8 mouse cellular contexts compared by ENCODE assay signal in genomic region chr5:145166536-145167305, GRCm38 (mm10). TPM values are rescaled to one million over a fixed set of nuclear protein-coding genes. Genes with fewer than 3 reads are reported as not detected.
DNase-seq lines count a peak whose midpoint lies in the region; ATAC-seq lines count a peak whose summit lies in the region.

Gene Ptcd1, minus strand, starts transcription at chr5:145167108.
Gene Cpsf4, plus strand, starts transcription at chr5:145167213.

- WGBS in heart, embryonic 10.5 days, result 1% methylated on average over 51 of the region's 51 CpGs
- under 1% methylated on average over 51 of the region's 51 CpGs for WGBS in kidney, embryonic 15.5 days

- peak within 1 kb of the TSS; percentile 91 for H3K27ac ChIP-seq in heart, embryonic 10.5 days
- H3K27ac ChIP-seq in kidney, embryonic 15.5 days, result peak within 1 kb of the TSS; percentile 90

- peaks cover 51% of the 10 kb centered on the region for H3K36me3 ChIP-seq in heart, embryonic 10.5 days
- peaks cover 48% of the 10 kb centered on the region for H3K36me3 ChIP-seq in kidney, embryonic 15.5 days

- H3K9me3 ChIP-seq in heart, embryonic 10.5 days, result no peaks in the 10 kb centered on the region
- H3K9me3 ChIP-seq in kidney, embryonic 15.5 days (replicated peaks), result no peaks in the 10 kb centered on the region

- peak; percentile 88 for ATAC-seq in erythroblast, adult 5-6 weeks (replicated peaks; ENCODE audit: low FRiP score, poor library complexity, severe bottlenecking)
- peak; percentile 96 for ATAC-seq in kidney, embryonic 15.5 days (replicated peaks; ENCODE audit: low FRiP score)
- peak; percentile 94 for ATAC-seq in monocyte, adult 5-6 weeks (replicated peaks; ENCODE audit: insufficient number of reproducible peaks, low FRiP score, low TSS enrichment, poor library complexity, severe bottlenecking)

- H3K27me3 ChIP-seq in heart, embryonic 10.5 days (ENCODE audit: insufficient read depth, poor library complexity, severe bottlenecking), result no peaks in the 10 kb centered on the region
- H3K27me3 ChIP-seq in kidney, embryonic 15.5 days, result no peaks in the 10 kb centered on the region

- peak within 1 kb of the TSS; percentile 84 for H3K4me3 ChIP-seq in heart, embryonic 10.5 days
- peak within 1 kb of the TSS; percentile 98 for H3K4me3 ChIP-seq in kidney, embryonic 15.5 days (replicated peaks)

- DNase-seq in B cell, adult 2 months, result peak; percentile 95 to 97
- peak; percentile 100 for DNase-seq in brain, adult 2 months (ENCODE audit: low read depth, low spot score)
- DNase-seq in heart, embryonic 10.5 days (ENCODE audit: low spot score), result peak; percentile 100
- peak; percentile 99 for DNase-seq in liver
- DNase-seq in spleen, postnatal 4 days (ENCODE audit: low spot score in 2 of 2), result peak; percentile 99

- peak within 1 kb of the TSS; percentile 85 for H3K4me2 ChIP-seq in kidney, embryonic 15.5 days

- peak within 1 kb of the TSS; percentile 94 for H3K9ac ChIP-seq in kidney, embryonic 15.5 days

- peaks cover 30% of the 10 kb centered on the region for H3K4me1 ChIP-seq in heart, embryonic 10.5 days
- H3K4me1 ChIP-seq in kidney, embryonic 15.5 days, result peaks cover 37% of the 10 kb centered on the region

RNA-seq across cellular contexts. Expression of gene Ptcd1, which starts in this region (rescaled TPM):
- total RNA-seq in erythroblast, adult 5-6 weeks (2015; ENCODE audit: low replicate concordance), result 2.7 and 4.8 TPM in 2 replicates
- 6.8 and 10.1 TPM in 2 replicates for total RNA-seq in erythroblast, adult 5-6 weeks (2017; ENCODE audit: low replicate concordance)
- polyA plus RNA-seq in heart, embryonic 10.5 days (2016; fragmentation: Nextera tagmentation; extraction: Ambion mirVana), result 14.6 and 15.0 TPM in 2 replicates
- polyA plus RNA-seq in kidney, embryonic 15.5 days (2015; fragmentation: Nextera tagmentation; extraction: Ambion mirVana), result 16.9 and 17.4 TPM in 2 replicates
- 14.4 to 20.3 TPM (median 16.1 TPM) in 3 replicates for total RNA-seq in monocyte, adult 5-6 weeks (2017)

RNA-seq across cellular contexts. Expression of gene Cpsf4, which starts in this region (rescaled TPM):
- 8.1 and 11.1 TPM in 2 replicates for total RNA-seq in erythroblast, adult 5-6 weeks (2015; ENCODE audit: low replicate concordance)
- total RNA-seq in erythroblast, adult 5-6 weeks (2017; ENCODE audit: low replicate concordance), result 15.1 and 17.0 TPM in 2 replicates
- 38.8 and 53.3 TPM in 2 replicates for polyA plus RNA-seq in heart, embryonic 10.5 days (2016; fragmentation: Nextera tagmentation; extraction: Ambion mirVana)
- polyA plus RNA-seq in kidney, embryonic 15.5 days (2015; fragmentation: Nextera tagmentation; extraction: Ambion mirVana), result 52.0 and 57.6 TPM in 2 replicates
- 24.9 to 38.9 TPM (median 31.3 TPM) in 3 replicates for total RNA-seq in monocyte, adult 5-6 weeks (2017)

Comparison
In these comparisons a context has a peak if more than half of its experiments do, and no peak if none do; other contexts are left out.
1. Peak in every context shown above with its lines: DNase-seq, ATAC-seq, H3K4me3 ChIP-seq and H3K27ac ChIP-seq.